Mouse (Mus musculus): ENCODE measurements around the gene Tecpr2. TPM values are rescaled to one million over a fixed set of nuclear protein-coding genes. Genes with fewer than 3 reads are reported as not detected.

The Tecpr2 gene
- polyA plus RNA-seq, 1 experiment, result 3.3 TPM

DNA sequence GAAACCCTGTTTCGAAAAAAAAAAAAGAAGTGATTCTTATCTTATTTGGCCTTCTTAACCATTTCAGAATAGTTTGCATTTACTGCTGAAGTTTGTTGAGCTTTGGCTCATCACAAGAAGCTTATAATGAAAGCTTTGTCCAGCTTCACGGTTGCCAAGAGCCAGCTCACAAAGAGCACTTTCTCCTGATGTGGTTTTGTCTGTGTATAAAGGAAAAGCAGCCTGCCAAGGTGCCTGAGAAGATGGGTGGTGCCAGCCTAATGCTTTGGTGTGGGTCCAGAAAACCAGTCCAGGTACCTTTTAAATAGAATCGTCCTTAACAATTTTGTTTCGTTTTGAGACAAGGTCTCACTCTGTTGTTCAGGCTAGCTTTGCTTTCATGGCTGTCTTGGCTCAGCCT, 13.0 kb downstream of the Tecpr2 start:
- H3K27ac ChIP-seq (replicated peaks; ENCODE audit: low read depth, low read length), result no peak overlapping the region
- H3K4me1 ChIP-seq (ENCODE audit: control insufficient read depth, insufficient read depth, insufficient read length, low read length), result 0 out of 2 replicates have a peak, but pooled peaks cover 4% of the 10 kb centered on the region
- no peak overlapping the region for H3K4me3 ChIP-seq (ENCODE audit: insufficient read depth, low read depth, low read length)

DNA sequence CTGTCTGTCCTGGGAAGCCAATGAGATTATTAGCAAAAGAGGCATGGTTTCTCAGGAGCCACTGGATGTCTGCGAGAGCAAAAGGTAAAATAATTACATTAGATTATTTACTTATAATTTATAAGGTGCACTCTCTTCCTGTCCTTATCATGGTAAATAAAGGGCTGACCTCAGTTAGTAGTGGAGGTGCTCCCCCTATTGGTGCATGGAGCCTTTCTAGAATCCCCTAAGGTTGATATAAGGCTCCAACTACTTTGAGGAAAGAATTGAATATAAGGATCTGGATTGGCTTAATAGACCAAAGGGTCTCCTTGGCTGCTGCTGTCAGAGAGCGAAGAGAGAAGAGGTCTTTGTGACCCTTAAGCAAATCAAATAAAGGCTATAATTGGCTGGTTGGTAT, 14.5 kb downstream of the Tecpr2 start:
- H3K4me3 ChIP-seq (ENCODE audit: insufficient read depth, low read depth, low read length), result no peak overlapping the region
- H3K27ac ChIP-seq (replicated peaks; ENCODE audit: low read depth, low read length), result no peak overlapping the region

DNA sequence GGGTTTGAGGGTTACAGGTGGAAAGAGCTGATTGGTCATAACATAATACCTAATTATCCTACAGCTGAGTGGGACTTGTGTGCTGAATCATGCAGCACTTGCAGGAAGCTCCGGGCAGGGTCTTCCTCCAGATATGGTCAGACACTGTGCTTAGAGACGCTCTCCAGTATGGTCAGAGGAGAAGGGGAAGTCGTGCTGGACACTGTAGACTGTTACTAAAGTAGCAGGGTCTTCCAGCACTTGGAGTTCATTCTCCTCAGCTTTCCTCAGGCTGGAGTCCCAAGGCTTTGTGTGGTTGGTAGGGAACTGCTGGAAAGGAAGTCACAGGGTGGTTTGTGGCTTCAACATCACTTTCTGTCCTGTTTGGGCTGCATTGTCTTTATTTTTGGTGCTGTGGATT, 18.8 kb downstream of the Tecpr2 start:
- H3K4me1 ChIP-seq (ENCODE audit: control insufficient read depth, insufficient read depth, insufficient read length, low read length), result 0 out of 2 replicates have a peak, but pooled peaks cover 4% of the 10 kb centered on the region
- H3K27ac ChIP-seq (replicated peaks; ENCODE audit: low read depth, low read length), result 0 out of 2 replicates have a peak overlapping the region, but pooled peaks have one; percentile 34
- H3K4me3 ChIP-seq (ENCODE audit: insufficient read depth, low read depth, low read length), result no peak overlapping the region

More for the DNA sequence above, 14.5 kb downstream of the Tecpr2 start:
- 0 out of 2 replicates have a peak, but pooled peaks cover 4% of the 10 kb centered on the region for H3K4me1 ChIP-seq (ENCODE audit: control insufficient read depth, insufficient read depth, insufficient read length, low read length)

DNA sequence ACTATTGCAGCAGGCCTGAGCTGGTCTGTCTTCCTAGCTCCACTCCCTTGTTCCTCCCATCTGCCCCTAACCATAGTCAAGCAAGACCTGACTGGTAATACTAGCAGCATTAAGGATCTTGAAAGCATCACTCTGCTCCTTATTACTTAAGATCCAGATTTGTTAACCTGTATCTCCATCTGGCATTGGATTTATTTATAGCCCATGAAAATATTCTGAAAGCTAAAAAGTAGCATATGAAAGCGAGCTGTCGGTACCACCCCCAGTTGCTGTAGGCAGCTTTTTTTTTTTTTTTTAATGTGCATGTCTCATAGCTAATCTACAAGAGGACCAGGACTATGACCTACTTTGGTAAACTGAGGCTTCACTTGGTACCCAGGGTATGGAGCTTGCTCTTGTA, 20.9 kb downstream of the Tecpr2 start:
- 0 out of 2 replicates have a peak, but pooled peaks cover 4% of the 10 kb centered on the region for H3K4me1 ChIP-seq (ENCODE audit: control insufficient read depth, insufficient read depth, insufficient read length, low read length)
- no peak overlapping the region for H3K27ac ChIP-seq (replicated peaks; ENCODE audit: low read depth, low read length)
- H3K4me3 ChIP-seq (ENCODE audit: insufficient read depth, low read depth, low read length), result no peak overlapping the region

DNA sequence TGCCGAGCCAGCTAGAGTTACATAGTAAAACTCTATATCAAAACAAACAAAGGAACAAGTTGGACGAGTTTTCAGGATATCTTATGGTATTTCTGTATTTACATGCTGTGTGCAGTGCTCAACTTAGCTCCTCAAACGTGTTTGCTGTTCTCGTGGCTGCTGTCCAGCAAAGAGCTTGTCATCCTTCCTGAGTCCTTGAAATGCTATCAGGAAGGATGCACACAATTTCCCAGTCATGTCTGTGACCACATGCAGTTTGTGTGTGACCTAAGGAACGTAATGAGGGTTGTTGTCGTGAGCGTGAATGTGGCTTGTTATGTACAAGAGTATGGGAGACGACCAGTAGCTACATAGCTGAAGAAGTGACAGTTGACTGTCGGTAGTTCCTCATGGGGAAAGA, 26.7 kb downstream of the Tecpr2 start:
- no peak overlapping the region for H3K27ac ChIP-seq (replicated peaks; ENCODE audit: low read depth, low read length)
- no peaks in the 10 kb centered on the region for H3K4me1 ChIP-seq (ENCODE audit: control insufficient read depth, insufficient read depth, insufficient read length, low read length)
- no peak overlapping the region for H3K4me3 ChIP-seq (ENCODE audit: insufficient read depth, low read depth, low read length)

DNA sequence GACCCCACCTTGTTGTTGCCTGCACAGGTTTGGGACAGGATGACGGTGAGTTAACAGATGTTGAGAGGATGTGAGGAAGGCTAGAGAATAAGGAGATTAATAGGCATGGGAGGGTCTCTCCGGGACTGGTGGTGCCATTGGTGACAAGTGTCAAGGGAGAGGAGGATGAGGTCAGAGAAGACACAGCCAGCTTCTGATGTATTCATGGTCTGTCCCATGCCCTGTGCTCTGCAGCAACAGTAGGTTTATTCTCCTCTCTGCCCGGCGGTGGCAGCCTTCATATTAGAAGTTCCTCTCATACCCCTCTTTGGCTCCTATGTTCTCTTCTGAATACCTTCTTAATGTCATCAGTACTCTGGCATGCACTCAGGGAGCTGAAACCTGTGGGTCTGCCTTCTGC, 31.2 kb downstream of the Tecpr2 start:
- H3K27ac ChIP-seq (replicated peaks; ENCODE audit: low read depth, low read length), result no peak overlapping the region
- H3K4me1 ChIP-seq (ENCODE audit: control insufficient read depth, insufficient read depth, insufficient read length, low read length), result no peaks in the 10 kb centered on the region
- H3K4me3 ChIP-seq (ENCODE audit: insufficient read depth, low read depth, low read length), result no peak overlapping the region

DNA sequence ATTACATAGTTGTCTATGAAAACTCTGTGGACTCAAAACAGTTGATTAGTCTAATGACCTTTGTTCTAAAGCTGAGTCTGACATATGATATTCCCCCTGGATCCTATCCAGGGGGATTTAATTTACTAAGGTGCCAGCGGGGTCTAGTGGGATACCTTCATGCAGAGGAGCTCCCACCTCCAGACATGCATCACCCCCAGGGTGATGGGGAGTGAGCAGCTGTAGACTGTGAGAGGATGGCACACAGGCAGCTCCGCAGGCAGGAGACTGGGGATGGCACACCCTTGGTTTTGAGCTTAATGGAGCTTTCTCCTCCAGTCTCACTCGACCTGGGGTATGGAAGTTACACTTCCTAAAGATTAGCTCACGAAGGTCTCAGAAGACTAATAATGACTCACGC, 32.5 kb downstream of the Tecpr2 start:
- Histone ChIP-seq H3K27ac (replicated peaks; ENCODE audit: low read depth, low read length) (no peak overlapping the region), H3K4me1 (ENCODE audit: control insufficient read depth, insufficient read depth, insufficient read length, low read length) (no peaks in the 10 kb centered on the region), H3K4me3 (ENCODE audit: insufficient read depth, low read depth, low read length) (no peak overlapping the region)

DNA sequence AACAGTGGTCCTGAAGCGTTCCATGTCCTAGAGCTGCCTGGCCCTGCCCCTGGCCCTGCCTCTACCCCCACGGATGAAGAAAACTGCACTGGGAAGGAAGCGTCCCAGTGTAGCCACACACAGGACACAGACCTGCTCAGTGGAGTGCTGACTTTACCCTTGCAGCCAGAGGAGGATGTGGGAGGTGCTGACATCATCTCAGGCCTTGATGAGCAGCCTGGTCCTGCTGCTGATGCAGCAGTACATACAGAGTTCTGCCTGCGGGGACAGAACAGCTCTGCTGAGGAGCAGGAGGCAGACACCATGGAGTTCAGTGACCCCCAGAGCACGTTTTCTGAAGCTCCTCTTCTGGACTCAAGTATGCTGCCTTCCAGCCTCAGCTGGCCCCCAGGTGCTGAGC, 43.8 kb downstream of the Tecpr2 start:
- Histone ChIP-seq H3K4me3 (ENCODE audit: insufficient read depth, low read depth, low read length) (no peak overlapping the region), H3K27ac (replicated peaks; ENCODE audit: low read depth, low read length) (peak overlapping the region; percentile 38; the same call in 1 of the 2 replicates), H3K4me1 (ENCODE audit: control insufficient read depth, insufficient read depth, insufficient read length, low read length) (no peaks in the 10 kb centered on the region)

DNA sequence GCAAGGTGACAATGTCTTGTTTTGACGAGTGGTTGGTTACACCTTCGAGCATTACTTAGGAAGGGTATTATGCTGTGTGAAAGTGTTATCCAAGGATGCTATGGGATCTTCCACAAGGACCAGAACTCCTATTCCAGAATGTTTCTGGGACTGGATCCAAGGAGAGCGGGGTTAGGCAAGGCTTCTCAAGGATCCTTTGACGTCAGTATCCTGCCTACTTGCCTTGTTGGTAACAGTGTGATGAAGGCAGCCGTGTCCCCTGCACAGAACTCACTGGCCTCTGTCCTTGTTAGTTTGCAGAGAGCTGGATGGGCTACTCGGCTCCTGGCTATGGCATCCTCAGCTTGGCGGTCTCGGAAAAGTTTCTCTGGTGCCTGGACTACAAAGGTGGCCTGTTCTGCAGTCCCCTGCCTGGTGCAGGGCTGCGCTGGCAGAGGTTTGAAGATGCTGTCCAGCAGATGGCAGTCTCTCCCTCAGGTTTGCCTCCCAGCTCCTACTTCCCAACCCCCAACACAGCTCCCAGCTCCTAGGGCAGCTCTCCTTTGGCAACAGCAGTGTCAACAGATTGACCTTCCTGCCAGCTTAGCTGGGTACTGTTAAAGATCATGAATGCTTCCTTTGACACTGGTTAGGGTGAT, 47.0 kb downstream of the Tecpr2 start:
- H3K4me3 ChIP-seq (ENCODE audit: insufficient read depth, low read depth, low read length), result no peak overlapping the region
- no peak overlapping the region for H3K27ac ChIP-seq (replicated peaks; ENCODE audit: low read depth, low read length)
- no peaks in the 10 kb centered on the region for H3K4me1 ChIP-seq (ENCODE audit: control insufficient read depth, insufficient read depth, insufficient read length, low read length)

DNA sequence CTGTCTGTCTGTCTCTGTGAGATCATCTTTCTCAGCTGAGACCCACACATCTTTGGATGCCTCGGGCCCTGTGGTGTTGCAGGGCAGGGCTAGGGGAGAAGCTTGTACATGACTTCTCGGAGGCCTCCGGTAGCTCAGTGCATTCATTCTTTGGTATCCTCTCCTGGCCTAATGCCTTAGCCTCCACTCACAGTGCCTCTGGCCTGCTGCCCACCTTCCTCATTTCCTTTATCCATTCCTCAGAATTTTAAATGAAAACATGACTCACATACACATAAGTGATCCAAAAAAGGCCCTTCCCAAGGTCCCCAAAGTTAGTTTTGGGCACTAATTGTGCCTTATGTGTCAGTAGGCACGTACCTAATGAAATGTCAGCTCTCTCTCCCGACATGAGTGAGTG, 48.4 kb downstream of the Tecpr2 start:
- Histone ChIP-seq H3K4me3 (ENCODE audit: insufficient read depth, low read depth, low read length) (no peak overlapping the region), H3K27ac (replicated peaks; ENCODE audit: low read depth, low read length) (no peak overlapping the region), H3K4me1 (ENCODE audit: control insufficient read depth, insufficient read depth, insufficient read length, low read length) (no peaks in the 10 kb centered on the region)

DNA sequence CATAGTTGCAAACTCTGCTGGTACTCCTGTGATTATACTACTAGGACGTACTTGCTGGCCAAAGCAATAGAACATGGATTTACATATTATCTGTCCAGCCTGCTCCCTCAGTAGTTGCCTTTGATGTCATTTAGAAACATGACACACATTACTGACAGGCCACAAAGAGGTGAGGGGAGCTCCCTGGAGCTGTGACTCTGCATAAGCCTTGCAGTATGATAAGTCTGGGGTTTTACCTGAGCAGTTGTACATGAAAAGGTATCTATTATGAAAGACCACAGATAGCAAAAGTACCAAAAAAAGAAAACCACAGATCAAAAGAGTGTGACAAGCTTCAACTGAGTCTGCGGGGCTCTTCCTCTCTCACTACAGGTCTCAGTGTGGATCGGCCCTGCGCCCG, 50.3 kb downstream of the Tecpr2 start:
- Histone ChIP-seq H3K4me3 (ENCODE audit: insufficient read depth, low read depth, low read length) (no peak overlapping the region), H3K27ac (replicated peaks; ENCODE audit: low read depth, low read length) (no peak overlapping the region), H3K4me1 (ENCODE audit: control insufficient read depth, insufficient read depth, insufficient read length, low read length) (no peaks in the 10 kb centered on the region)

DNA sequence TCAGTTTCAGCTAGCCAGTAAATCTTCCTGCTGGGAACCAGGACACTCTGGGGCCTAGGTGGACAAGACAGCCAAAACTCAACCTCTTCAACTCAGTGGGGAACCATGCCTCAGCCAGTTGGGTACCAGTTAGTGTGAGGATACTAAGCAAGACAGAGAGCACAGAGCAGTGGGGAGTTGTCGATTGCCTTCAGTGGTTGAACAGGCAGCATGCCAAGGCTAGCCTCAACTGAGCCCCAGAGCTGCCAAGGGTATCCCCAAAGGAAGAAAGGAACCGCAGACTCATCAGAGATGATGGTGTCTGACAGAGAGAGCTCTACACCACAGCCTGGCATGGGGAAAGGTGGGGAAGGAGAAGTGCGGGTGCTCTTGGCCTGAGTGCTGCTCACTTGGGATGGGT, 51.8 kb downstream of the Tecpr2 start:
- no peaks in the 10 kb centered on the region for H3K4me1 ChIP-seq (ENCODE audit: control insufficient read depth, insufficient read depth, insufficient read length, low read length)
- H3K27ac ChIP-seq (replicated peaks; ENCODE audit: low read depth, low read length), result no peak overlapping the region
- no peak overlapping the region for H3K4me3 ChIP-seq (ENCODE audit: insufficient read depth, low read depth, low read length)

DNA sequence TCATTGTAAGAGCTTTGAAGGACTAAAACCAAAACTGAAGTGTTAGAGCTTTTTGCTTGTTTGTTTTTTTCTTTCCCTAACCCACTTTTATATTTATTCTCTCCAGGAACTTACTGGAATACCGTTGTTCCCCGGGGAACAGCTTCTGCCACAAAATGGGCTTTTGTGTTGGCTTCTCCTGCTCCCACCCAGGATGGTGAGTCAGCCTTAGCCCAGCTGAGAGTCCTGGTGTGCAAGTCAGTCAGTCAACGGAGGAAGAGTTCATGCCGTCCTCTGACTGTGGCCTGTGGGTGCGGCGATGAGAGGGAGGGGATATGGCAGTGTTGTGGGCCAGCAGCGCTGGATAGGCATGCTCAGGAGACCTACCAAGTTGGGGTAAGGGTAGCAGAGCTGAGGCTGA, 57.2 kb downstream of the Tecpr2 start:
- no peaks in the 10 kb centered on the region for H3K4me1 ChIP-seq (ENCODE audit: control insufficient read depth, insufficient read depth, insufficient read length, low read length)
- no peak overlapping the region for H3K27ac ChIP-seq (replicated peaks; ENCODE audit: low read depth, low read length)
- no peak overlapping the region for H3K4me3 ChIP-seq (ENCODE audit: insufficient read depth, low read depth, low read length)

DNA sequence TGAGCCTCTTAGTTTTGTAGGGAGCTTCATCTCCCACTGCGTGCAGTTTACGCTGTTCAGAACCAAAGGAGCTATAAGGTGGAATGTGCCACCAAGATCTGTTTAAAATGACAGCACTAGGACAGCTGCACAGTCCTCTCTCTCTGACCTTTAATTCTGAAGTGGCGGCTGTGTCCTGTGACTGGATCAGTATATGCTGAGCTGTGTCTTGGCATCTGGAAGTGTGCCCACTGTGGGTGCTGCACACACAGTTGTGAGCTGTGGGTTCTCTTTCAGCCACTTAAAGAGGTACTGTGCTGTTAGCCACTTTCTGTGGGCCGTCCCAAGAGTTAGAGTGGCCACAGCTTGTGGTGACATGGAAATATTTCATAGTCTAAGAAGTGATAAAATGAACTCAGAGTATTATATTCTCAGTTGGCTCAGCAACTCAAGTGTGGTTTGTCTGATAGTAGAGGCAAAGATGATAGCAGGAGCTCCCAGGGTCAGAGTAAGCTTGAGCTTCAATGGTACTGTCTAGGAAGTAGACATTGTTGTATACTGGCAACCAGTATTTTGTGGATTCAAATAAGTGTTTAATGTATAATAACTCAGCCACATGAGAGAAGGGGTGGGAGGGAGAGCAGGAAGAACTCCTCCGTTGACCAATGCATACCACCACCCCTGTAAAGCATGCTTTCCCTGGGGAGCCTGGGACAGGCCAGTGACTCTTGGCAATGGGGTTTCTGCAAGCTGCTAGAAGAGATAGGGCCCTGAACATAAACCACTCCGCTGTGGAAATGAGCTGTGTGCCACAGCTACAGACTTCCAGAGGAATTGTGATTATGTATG, 59.2 kb downstream of the Tecpr2 start:
- no peaks in the 10 kb centered on the region for H3K4me1 ChIP-seq (ENCODE audit: control insufficient read depth, insufficient read depth, insufficient read length, low read length)
- H3K27ac ChIP-seq (replicated peaks; ENCODE audit: low read depth, low read length), result no peak overlapping the region
- H3K4me3 ChIP-seq (ENCODE audit: insufficient read depth, low read depth, low read length), result no peak overlapping the region

DNA sequence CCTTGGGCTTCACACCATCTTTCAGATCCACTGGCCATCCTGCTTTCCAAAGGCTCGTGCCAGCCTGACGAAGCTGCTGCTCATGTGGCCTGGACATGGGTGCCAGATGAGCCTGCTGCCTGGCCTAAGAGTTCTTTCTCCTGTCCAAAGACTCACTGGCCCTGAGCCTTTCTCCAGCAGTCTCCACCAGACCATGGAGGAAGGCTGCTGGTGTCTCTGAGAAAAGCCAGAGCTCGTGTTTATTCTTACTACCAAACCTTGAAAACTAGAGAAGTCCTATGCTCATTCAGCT, 59.8 kb downstream of the Tecpr2 start:
- H3K4me3 ChIP-seq (ENCODE audit: insufficient read depth, low read depth, low read length), result no peak overlapping the region

DNA sequence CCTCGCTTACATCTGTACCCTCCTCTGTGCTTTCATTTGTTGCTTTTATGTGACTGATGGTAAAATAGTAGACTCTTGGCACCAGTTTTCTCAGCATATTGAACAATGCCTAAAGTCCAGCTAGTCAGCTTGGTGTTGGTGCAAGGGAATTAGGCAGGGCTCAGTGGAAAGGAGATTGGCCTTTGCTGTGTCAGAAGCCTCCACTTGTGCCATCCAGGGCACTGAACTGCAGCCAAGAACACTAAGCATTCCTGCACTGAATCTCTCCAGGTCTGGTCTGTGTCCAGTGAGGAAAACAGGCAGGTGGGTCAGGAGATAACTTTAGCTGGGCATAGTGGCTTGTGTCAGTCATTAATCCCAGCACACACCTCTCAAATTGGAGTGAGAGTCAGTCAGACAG, 60.3 kb downstream of the Tecpr2 start:
- H3K4me3 ChIP-seq (ENCODE audit: insufficient read depth, low read depth, low read length), result no peak overlapping the region
- H3K4me1 ChIP-seq (ENCODE audit: control insufficient read depth, insufficient read depth, insufficient read length, low read length), result no peaks in the 10 kb centered on the region
- H3K27ac ChIP-seq (replicated peaks; ENCODE audit: low read depth, low read length), result no peak overlapping the region

More for the DNA sequence above, 59.8 kb downstream of the Tecpr2 start:
- no peaks in the 10 kb centered on the region for H3K4me1 ChIP-seq (ENCODE audit: control insufficient read depth, insufficient read depth, insufficient read length, low read length)
- no peak overlapping the region for H3K27ac ChIP-seq (replicated peaks; ENCODE audit: low read depth, low read length)

Measured in brown adipose tissue, adult 24 weeks (tissue).